Mouse (Mus musculus): ENCODE results near the gene Slc35g2. TPM values are rescaled to one million over a fixed set of nuclear protein-coding genes. Genes with fewer than 3 reads are reported as not detected.

Slc35g2 gene
- total RNA-seq, 2 experiments from 2014 or later: 17.2 to 18.6 TPM

GRCm38 (mm10) chr9:100582883-100583575 is 12.1 kb upstream of the Slc35g2 start:
- H3K4me3 ChIP-seq: no peak overlapping the region
- no peak overlapping the region for H3K27ac ChIP-seq
- DNase-seq (ENCODE audit: low spot score in 2 of 2): no peak
- TF ChIP-seq CTCF (conservative IDR thresholded peaks at IDR 0.05): no peak

- TF ChIP-seq CTCF (conservative IDR thresholded peaks at IDR 0.05): no peak
- Histone ChIP-seq H3K27ac (no peak overlapping the region), H3K4me3 (no peak overlapping the region)
- no peak for DNase-seq (ENCODE audit: low spot score in 2 of 2)
Measured at GRCm38 (mm10) chr9:100581543-100582492, 10.9 kb upstream of the Slc35g2 start.

- no peak overlapping the region for H3K27ac ChIP-seq
- no peak for DNase-seq (ENCODE audit: low spot score in 2 of 2)
- H3K4me3 ChIP-seq: no peak overlapping the region
- no peak for TF ChIP-seq CTCF (conservative IDR thresholded peaks at IDR 0.05)
Measured at GRCm38 (mm10) chr9:100580196-100580740, 9.4 kb upstream of the Slc35g2 start.

- no peak for DNase-seq (ENCODE audit: low spot score in 2 of 2)
- TF ChIP-seq CTCF (conservative IDR thresholded peaks at IDR 0.05): no peak
- H3K27ac ChIP-seq: no peak overlapping the region
Measured at GRCm38 (mm10) chr9:100573942-100574341, 3.1 kb upstream of the Slc35g2 start.

GRCm38 (mm10) chr9:100573300-100573699 is 2.4 kb upstream of the Slc35g2 start:
- TF ChIP-seq CTCF (conservative IDR thresholded peaks at IDR 0.05): no peak
- no peak for DNase-seq (ENCODE audit: low spot score in 2 of 2)
- Histone ChIP-seq H3K27ac (no peak overlapping the region), H3K4me3 (no peak overlapping the region)

More at GRCm38 (mm10) chr9:100573942-100574341, 3.1 kb upstream of the Slc35g2 start:
- H3K4me3 ChIP-seq: no peak overlapping the region

GRCm38 (mm10) chr9:100571511-100571910 is 621 bp upstream of the Slc35g2 start:
- TF ChIP-seq CTCF (conservative IDR thresholded peaks at IDR 0.05): no peak
- no peak overlapping the region; the same call in 1 of the 2 replicates for H3K4me3 ChIP-seq
- H3K27ac ChIP-seq: peak overlapping the region; percentile 86; the same call in 1 of the 2 replicates

GRCm38 (mm10) chr9:100569798-100570625 is 878 bp downstream of the Slc35g2 start:
- peak in 1 of 2 experiments; percentile 45 for DNase-seq (ENCODE audit: low spot score in 2 of 2)
- peak overlapping the region; percentile 91 for H3K4me3 ChIP-seq
- peak overlapping the region; percentile 86 for H3K27ac ChIP-seq
- peak; percentile 50 for TF ChIP-seq CTCF (conservative IDR thresholded peaks at IDR 0.05)

More at GRCm38 (mm10) chr9:100571511-100571910, 621 bp upstream of the Slc35g2 start:
- DNase-seq (ENCODE audit: low spot score in 2 of 2): no peak

GRCm38 (mm10) chr9:100560251-100560890 is 10.5 kb downstream of the Slc35g2 start:
- DNase-seq (ENCODE audit: low spot score in 2 of 2): peak in 1 of 2 experiments; percentile 21
- TF ChIP-seq CTCF (conservative IDR thresholded peaks at IDR 0.05): no peak
- Histone ChIP-seq H3K4me3 (no peak overlapping the region), H3K27ac (no peak overlapping the region)

- no peak overlapping the region for H3K27ac ChIP-seq
- H3K4me3 ChIP-seq: no peak overlapping the region
- TF ChIP-seq CTCF (conservative IDR thresholded peaks at IDR 0.05): no peak
- DNase-seq (ENCODE audit: low spot score in 2 of 2): no peak
Measured at GRCm38 (mm10) chr9:100558991-100559390, 11.9 kb downstream of the Slc35g2 start.

- Histone ChIP-seq H3K27ac (no peak overlapping the region), H3K4me3 (no peak overlapping the region)
- no peak for DNase-seq (ENCODE audit: low spot score in 2 of 2)
- no peak for TF ChIP-seq CTCF (conservative IDR thresholded peaks at IDR 0.05)
Measured at GRCm38 (mm10) chr9:100558023-100558573, 12.8 kb downstream of the Slc35g2 start.

GRCm38 (mm10) chr9:100555686-100556085 is 15.2 kb downstream of the Slc35g2 start:
- no peak for TF ChIP-seq CTCF (conservative IDR thresholded peaks at IDR 0.05)
- H3K27ac ChIP-seq: no peak overlapping the region
- no peak overlapping the region for H3K4me3 ChIP-seq
- no peak for DNase-seq (ENCODE audit: low spot score in 2 of 2)
